Mouse (Mus musculus) liver, embryonic 14.5 days (tissue): ENCODE data around the gene Vps35l.

Source experiments
- CTCF ChIP-seq: IDR thresholded peaks from 2 replicates; pipeline ENCODE4 v1.5.1; 2016; ENCODE audit warnings: antibody characterized with exemption, low read depth, control low read depth
- EP300 ChIP-seq: IDR thresholded peaks from 2 replicates; pipeline ENCODE4 v1.6.1; 2016; ENCODE audit warnings: antibody characterized with exemption, low read depth

DNA sequence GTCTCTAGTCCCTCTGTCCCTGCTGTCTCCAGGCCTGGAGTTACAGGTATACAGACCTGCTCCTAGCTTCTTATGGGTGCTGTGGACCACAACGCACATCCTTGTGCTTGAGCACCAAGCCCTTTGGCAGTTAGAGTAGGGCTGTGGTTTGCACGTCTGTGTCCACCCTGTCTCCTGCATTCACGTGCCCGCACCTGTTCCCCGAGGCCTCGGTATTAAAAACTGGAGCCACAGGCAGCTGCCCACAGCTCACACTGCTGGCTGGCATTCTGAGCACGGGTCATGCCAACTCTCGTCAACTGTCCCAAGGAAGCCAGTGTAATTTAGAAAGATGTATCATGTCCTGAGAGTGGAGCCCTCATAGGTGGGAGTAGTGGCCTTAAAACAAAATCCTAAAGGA, 55.8 kb downstream of the Vps35l start:
- TF ChIP-seq CTCF, result no peak
- no peak for TF ChIP-seq EP300
